Mouse (Mus musculus) hindlimb bud, embryonic 11.5 days (tissue): Measurements from ENCODE around the gene Zfp91.

ENCODE experiments used
- DNase-seq: peaks from one replicate; pipeline ENCODE4 v3.0.0-alpha.2; 2012; ENCODE audit warnings: low read depth, low spot score; ENCODE audit errors: extremely low spot score

Gene Zfp91

GRCm38 (mm10) chr19:12795511-12796327, at the start of gene Zfp91, which contains the start of gene Lpxn:
Gene Zfp91 (minus strand): TSS chr19:12796126.
Gene Lpxn (plus strand): TSS chr19:12796193.
- DNase-seq, result peak; percentile 93

GRCm38 (mm10) chr19:12838507-12838906, 42.6 kb upstream of the Zfp91 start:
- DNase-seq, result no peak

DNA sequence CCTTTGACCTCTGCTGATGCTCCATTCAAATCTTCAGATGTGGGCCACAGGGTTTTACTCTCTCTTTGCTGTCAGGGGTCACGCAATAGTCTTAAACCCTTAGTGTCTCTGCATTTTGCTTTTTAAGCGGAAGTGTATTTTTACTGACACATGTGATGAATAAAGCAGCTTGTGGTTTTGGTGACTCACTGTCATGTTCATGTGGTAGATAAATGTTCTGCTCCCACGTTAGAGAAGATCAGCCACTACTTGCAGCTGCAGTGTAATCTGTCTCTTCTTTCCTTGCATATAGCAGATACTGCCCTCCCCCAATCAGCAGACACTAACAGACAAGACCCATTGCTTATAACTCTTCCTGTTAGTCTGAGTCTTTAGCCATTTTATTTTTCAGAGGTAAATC, 37.7 kb upstream of the Zfp91 start:
- no peak for DNase-seq

GRCm38 (mm10) chr19:12831559-12831958, 35.6 kb upstream of the Zfp91 start:
- no peak for DNase-seq

DNA sequence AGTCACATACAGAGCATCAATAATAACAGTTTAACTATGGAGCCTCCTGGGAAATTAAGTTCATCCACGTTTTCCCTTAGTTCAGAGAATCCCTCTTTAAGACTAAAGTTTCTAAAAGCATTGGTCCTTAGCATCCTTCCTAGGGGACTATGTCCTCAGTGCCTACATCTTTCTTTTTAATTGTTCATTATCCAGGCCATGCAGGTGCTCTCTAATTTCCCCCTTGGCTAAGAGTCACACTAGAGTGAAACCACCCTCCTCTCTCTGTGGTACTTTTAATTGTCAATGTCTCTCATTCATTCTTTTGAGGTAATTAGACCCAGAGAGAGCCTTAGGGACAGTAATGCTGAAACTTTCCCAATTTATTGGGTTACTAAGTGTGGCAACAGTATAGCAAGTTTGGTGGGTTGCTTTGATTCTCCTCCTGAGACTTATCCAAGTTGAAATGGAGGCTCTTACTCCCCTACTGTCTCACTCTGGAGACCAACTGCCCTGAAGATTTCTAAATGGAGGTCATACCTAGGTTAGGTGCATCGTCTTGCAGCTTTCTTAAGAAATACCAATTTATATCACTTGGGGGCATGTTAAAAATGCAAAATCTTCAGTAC, 35.0 kb upstream of the Zfp91 start:
- no peak for DNase-seq

DNA sequence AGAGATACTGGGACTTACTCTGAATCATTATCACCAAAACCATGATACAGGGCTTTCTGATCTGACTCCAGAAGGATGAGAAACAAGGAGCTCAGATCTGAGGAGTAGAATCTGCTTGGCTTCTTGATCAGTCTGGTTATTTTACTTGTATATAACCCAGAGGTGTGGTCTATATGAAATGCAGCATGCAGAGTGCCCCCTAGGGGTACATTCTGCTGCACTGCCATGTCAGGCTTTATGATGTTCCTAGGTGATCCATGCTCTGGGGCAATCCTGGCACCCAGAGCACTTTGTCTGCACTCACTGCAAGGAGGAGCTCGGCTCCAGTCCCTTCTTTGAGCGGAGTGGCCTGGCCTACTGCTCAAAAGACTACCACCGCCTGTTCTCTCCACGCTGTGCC, 28.6 kb upstream of the Zfp91 start:
- no peak for DNase-seq

- DNase-seq, result no peak
Measured at GRCm38 (mm10) chr19:12820383-12820782, 24.5 kb upstream of the Zfp91 start.

DNA sequence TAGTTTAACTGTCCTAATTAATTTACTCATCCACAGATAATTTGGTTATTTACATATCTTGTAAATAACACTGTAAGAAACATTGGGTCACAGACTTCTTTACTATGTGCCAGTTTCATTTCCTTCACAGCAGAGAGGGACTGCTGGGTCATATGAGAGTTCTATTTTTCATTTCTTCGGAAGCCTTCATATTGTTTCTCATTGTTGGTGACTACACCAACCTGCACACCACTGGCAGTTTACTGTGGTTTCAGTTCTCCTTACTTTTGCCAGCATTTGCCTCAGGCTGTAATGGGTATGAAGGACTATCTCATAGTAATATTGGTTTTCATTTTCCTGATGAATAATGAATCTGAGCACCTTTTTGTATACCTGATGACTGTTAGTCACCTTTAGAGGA, 22.6 kb upstream of the Zfp91 start:
- DNase-seq, result no peak

DNA sequence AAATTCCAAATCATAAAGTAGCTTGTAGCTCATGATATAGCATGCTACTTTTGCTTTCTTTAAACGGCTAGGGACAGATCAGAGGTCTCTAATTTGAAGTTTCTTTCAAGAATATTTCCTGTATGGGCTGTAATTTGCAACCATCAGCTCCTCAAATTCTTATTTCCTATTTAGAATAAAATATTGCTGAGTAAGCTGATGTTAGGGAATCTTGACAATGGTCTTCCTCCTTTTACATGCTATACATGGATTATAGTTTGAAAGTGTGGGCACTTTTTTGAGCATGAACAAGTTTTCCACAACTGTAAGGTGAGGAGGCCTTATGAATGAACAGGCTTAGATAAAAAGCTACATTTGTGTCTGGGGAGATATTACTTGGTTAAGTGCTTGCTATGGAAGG, 18.0 kb upstream of the Zfp91 start:
- DNase-seq, result no peak

DNA sequence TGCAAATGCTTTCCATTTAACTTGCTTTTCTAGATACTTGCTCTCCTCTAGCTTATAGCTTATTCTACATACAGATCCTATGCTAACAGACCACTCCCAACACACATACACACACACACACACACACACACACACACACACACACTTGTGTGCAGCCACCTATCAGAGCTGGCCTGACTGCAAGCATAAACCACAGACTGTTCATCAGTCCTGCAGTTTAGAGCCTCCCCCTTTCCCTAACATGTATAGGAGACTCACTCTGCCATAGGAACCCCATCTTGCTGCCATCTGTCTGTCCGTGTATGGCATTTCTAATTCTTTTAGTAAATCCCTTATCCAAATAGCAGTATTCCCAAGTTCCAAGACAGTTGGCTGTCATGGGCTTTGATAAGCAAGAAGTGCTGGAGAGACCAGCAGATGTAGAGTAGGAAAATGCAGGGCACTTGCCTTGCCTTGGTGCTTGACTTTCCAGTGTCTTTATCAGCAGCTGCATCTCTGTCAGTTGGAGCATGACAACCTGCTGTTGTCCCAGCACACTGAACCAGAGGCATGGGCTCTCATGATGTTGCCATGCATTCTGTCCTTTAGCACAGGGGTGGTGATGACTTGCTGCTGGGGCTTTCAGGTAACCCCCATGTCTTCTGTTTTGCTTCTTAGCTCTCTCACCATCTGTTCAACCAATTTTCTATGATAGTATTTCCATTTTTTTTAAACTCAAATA, 16.9 kb upstream of the Zfp91 start:
- no peak for DNase-seq

DNA sequence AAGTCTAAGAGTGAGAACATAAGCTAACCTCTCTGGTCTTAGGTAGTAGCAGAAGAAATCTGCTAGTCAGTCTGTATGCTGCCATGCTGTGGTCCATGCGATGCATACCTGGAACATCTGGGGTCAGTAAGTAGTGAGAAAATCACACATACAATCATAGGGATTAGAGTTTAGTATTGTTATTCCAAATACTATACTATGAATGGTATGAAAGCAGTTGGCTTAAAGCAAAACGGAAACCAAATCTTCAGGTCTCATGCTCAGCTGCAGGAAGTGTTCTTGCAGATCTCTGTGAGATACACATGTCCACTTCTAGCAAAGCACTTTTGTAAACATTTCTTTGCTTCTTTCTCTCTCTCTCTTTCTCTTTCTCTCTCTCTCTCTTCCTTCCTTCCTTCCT, 10.3 kb upstream of the Zfp91 start:
- DNase-seq, result no peak

- DNase-seq, result no peak
Measured at GRCm38 (mm10) chr19:12805730-12806129, 9.8 kb upstream of the Zfp91 start.

- no peak for DNase-seq
Measured at GRCm38 (mm10) chr19:12804237-12804636, 8.3 kb upstream of the Zfp91 start.

GRCm38 (mm10) chr19:12802830-12803229, 6.9 kb upstream of the Zfp91 start:
- no peak for DNase-seq

DNA sequence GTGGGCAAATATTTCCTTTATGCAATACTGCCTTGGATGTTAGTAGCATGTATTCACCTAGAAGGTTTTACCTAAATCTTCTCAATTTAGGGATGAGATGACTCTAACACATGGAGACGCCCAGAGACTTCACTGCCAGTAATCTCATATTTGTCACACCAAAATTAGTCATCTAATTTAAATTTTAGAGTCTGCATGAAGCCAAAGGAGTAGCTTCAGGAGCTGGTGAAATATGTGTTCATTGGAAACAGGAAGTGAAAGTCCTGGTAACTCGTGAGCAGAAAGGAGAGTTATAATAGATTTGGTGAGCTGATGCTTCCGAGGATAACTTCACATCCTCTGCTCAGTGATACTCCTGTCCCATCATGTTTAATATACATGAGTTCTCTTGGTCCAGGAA, 5.1 kb upstream of the Zfp91 start:
- DNase-seq, result no peak

GRCm38 (mm10) chr19:12800621-12801020, 4.7 kb upstream of the Zfp91 start:
- DNase-seq, result no peak

GRCm38 (mm10) chr19:12799081-12799480, 3.2 kb upstream of the Zfp91 start:
- DNase-seq, result no peak

DNA sequence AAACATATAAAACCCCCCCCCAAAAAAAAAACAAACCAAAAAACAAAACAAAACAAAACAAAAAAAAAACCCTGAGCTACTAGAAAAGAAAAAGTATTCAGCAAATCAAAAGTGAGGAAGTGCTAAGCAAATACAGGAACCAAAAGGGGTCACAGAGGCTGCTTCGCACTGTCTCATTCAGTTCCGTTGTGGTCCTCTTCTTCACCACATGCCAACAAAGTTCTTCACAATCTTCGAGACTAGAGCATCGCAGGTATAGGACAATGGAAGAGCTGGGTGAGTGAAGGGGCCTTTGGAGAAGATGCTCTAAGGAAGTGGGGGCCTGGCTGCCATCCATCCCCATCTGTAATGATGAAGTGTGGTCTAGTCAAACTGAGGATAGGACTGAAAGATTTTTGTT, 2.5 kb upstream of the Zfp91 start:
- no peak for DNase-seq

DNA sequence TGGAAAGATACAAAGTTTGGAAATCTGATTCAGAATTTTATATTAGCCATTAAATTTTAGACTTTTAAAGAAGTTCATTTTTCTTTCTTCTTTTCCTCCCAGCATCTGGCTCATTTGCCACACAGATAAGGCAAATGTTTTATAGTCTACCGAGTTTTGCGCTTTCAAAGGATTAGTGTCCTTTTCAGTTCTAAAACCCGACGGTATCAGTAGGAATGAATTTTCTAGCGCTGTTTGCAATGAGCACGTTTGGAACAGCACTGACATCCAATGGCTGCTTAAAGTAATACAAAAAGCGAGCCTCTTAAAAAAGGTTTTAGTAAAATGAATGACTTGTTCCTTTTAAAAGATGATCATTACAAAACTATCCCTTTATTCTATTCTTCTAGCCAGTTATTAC, 1.1 kb upstream of the Zfp91 start:
- DNase-seq, result no peak

DNA sequence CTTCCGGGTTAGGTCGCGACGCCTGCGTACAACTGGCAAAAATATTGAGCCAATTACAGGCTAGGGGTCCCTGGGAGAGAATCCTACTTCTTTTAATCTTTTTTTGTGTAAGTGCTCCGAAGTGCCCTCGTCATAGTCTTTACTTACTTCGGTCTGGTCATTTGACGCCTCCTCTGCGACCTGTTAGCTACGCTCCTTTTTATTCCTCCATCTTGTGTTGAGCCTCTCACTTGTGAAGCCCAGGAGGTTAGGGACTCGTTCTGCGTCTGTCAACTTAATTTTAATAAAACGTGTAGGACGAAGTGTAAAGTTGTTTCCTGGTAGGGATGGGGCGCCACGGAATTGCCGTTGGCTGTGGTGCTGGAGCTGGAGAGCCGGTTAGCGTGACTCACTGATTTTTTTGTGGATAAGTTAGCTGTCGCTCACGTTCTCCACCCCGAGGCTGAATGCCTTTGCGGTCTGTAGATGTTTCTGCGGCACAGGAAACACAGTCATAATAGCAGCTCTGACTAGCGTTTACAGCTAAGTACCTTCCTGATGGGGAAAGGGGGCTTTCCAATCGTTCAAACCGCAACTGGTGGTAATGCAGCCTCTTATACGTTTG, 504 bp upstream of the Zfp91 start:
- DNase-seq, result no peak

GRCm38 (mm10) chr19:12795110-12795509, 816 bp downstream of the Zfp91 start:
- no peak for DNase-seq
